In genomic region chr3:34650621-34651361, GRCm38 (mm10) we compare ENCODE assay signal across 8 mouse cellular contexts. TPM values are rescaled to one million over a fixed set of nuclear protein-coding genes. Genes with fewer than 3 reads are reported as not detected.
DNase-seq lines count a peak whose midpoint lies in the region; ATAC-seq and TF ChIP-seq lines count a peak whose summit lies in the region.

No protein-coding gene starts in this region.

- no peak overlapping the region for H3K27ac ChIP-seq in kidney, embryonic 15.5 days
- no peak overlapping the region for H3K27ac ChIP-seq in heart, embryonic 14.5 days (replicated peaks in 1 of 2; ENCODE audit: control insufficient read depth in 1 of 2, insufficient read depth in 1 of 2, low read depth in 2 of 2, low read length in 2 of 2)
- no peak overlapping the region for H3K27ac ChIP-seq in liver, embryonic 14.5 days
- peak overlapping the region; percentile 95 for H3K27ac ChIP-seq in stomach, embryonic 16.5 days (ENCODE audit: low read length)

- intact Hi-C loops in left cerebral cortex, postnatal 25 days (cut with DNase I) = no loop called here

- no peak for TF ChIP-seq CTCF in liver, embryonic 14.5 days (IDR thresholded peaks at IDR 0.05; ENCODE audit: low read depth)

- DNase-seq in kidney, postnatal 14 days = no peak
- no peak for DNase-seq in liver, embryonic 14.5 days (ENCODE audit: low read depth in 3 of 3, low spot score in 3 of 3)
- no peak for DNase-seq in spleen, postnatal 14 days (ENCODE audit: low spot score in 2 of 2)
- DNase-seq in left cerebral cortex, postnatal 25 days (ENCODE audit: low spot score in 2 of 2) = no peak

- ATAC-seq in kidney, embryonic 15.5 days (replicated peaks; ENCODE audit: low FRiP score) = peak; percentile 50
- ATAC-seq in common myeloid progenitor, adult 5-6 weeks (replicated peaks; ENCODE audit: low read depth, poor library complexity, severe bottlenecking) = peak; percentile 23
- no peak for ATAC-seq in heart, embryonic 14.5 days (ENCODE audit: insufficient number of reproducible peaks, insufficient read depth, low FRiP score, low read depth)
- ATAC-seq in liver, embryonic 14.5 days (ENCODE audit: insufficient read depth) = no peak
- ATAC-seq in stomach, embryonic 16.5 days (ENCODE audit: insufficient read depth, low FRiP score) = no peak

- H3K4me1 ChIP-seq in kidney, embryonic 15.5 days = peaks cover 33% of the 10 kb centered on the region
- H3K4me1 ChIP-seq in heart, embryonic 14.5 days (ENCODE audit: control insufficient read depth in 2 of 2, insufficient read depth in 2 of 2, low read length in 2 of 2) = peaks cover 8 to 19% of the 10 kb centered on the region in 2 experiments; a peak in 3 of 4 replicates
- H3K4me1 ChIP-seq in liver, embryonic 14.5 days (replicated peaks; ENCODE audit: control insufficient read depth in 2 of 2, insufficient read depth in 2 of 2, low read length in 1 of 2) = no peaks in the 10 kb centered on the region
- H3K4me1 ChIP-seq in stomach, embryonic 16.5 days (ENCODE audit: control insufficient read depth, insufficient read depth, low read length) = 0 out of 2 replicates have a peak, but pooled peaks cover 10% of the 10 kb centered on the region

- peaks cover 93% of the 10 kb centered on the region for H3K27me3 ChIP-seq in kidney, embryonic 15.5 days
- peaks cover 91% of the 10 kb centered on the region for H3K27me3 ChIP-seq in heart, embryonic 14.5 days (ENCODE audit: control insufficient read depth, insufficient read depth, low read length)
- peaks cover 93% of the 10 kb centered on the region for H3K27me3 ChIP-seq in liver, embryonic 14.5 days (ENCODE audit: control insufficient read depth, insufficient read depth, low read length)
- peaks cover 55% of the 10 kb centered on the region for H3K27me3 ChIP-seq in stomach, embryonic 16.5 days (ENCODE audit: control insufficient read depth, insufficient read depth, low read length)

- peak overlapping the region; percentile 42 for H3K4me3 ChIP-seq in kidney, embryonic 15.5 days (replicated peaks)
- peak overlapping the region; percentile 41 to 43 for H3K4me3 ChIP-seq in heart, embryonic 14.5 days (ENCODE audit: control insufficient read depth in 1 of 2, insufficient read depth in 1 of 2, low read depth in 1 of 2, low read length in 2 of 2)
- H3K4me3 ChIP-seq in liver, embryonic 14.5 days (ENCODE audit: insufficient read depth in 1 of 2, low read depth in 2 of 2, low read length in 2 of 2) = no peak overlapping the region
- peak overlapping the region; percentile 54 for H3K4me3 ChIP-seq in stomach, embryonic 16.5 days (replicated peaks; ENCODE audit: low read length)

- H3K9me3 ChIP-seq in kidney, embryonic 15.5 days (replicated peaks) = no peaks in the 10 kb centered on the region
- H3K9me3 ChIP-seq in heart, embryonic 14.5 days (ENCODE audit: control insufficient read depth, low read length) = no peaks in the 10 kb centered on the region
- H3K9me3 ChIP-seq in liver, embryonic 14.5 days (ENCODE audit: control insufficient read depth, low read length) = no peaks in the 10 kb centered on the region
- no peaks in the 10 kb centered on the region for H3K9me3 ChIP-seq in stomach, embryonic 16.5 days (replicated peaks; ENCODE audit: control insufficient read depth, low read length)

- H3K4me2 ChIP-seq in kidney, embryonic 15.5 days = peak overlapping the region; percentile 76
- peak overlapping the region; percentile 71 for H3K4me2 ChIP-seq in heart, embryonic 14.5 days (ENCODE audit: low read length)
- peak overlapping the region; percentile 28; the same call in 1 of the 2 replicates for H3K4me2 ChIP-seq in liver, embryonic 14.5 days (ENCODE audit: low read depth)
- peak overlapping the region; percentile 55 for H3K4me2 ChIP-seq in stomach, embryonic 16.5 days (ENCODE audit: low read depth, low read length)

- H3K9ac ChIP-seq in kidney, embryonic 15.5 days = no peak overlapping the region
- H3K9ac ChIP-seq in heart, embryonic 14.5 days (ENCODE audit: low read length) = 0 out of 2 replicates have a peak overlapping the region, but pooled peaks have one; percentile 45
- no peak overlapping the region for H3K9ac ChIP-seq in liver, embryonic 14.5 days (replicated peaks)
- H3K9ac ChIP-seq in stomach, embryonic 16.5 days (ENCODE audit: low read length) = peak overlapping the region; percentile 83

- WGBS in kidney, embryonic 15.5 days = under 1% methylated on average over 67 of the region's 67 CpGs
- under 1% methylated on average over 67 of the region's 67 CpGs for WGBS in heart, embryonic 14.5 days
- WGBS in liver, embryonic 14.5 days (ENCODE audit: insufficient replicate concordance) = 1% methylated on average over 67 of the region's 67 CpGs
- under 1% methylated on average over 67 of the region's 67 CpGs for WGBS in stomach, embryonic 16.5 days

- H3K36me3 ChIP-seq in kidney, embryonic 15.5 days = no peaks in the 10 kb centered on the region
- no peaks in the 10 kb centered on the region for H3K36me3 ChIP-seq in heart, embryonic 14.5 days (ENCODE audit: control insufficient read depth, insufficient read depth, low read length)
- no peaks in the 10 kb centered on the region for H3K36me3 ChIP-seq in liver, embryonic 14.5 days (replicated peaks; ENCODE audit: control insufficient read depth, insufficient read depth, low read depth)
- H3K36me3 ChIP-seq in stomach, embryonic 16.5 days (ENCODE audit: control insufficient read depth, insufficient read depth, low read length) = no peaks in the 10 kb centered on the region

- no peak for TF ChIP-seq EP300 in liver, embryonic 14.5 days (IDR thresholded peaks at IDR 0.05; ENCODE audit: low read depth)

RNA-seq across cellular contexts. Expression of gene Sox2, which starts 0.6 kb away (rescaled TPM):
- 0.08 and 0.10 TPM in 2 replicates for polyA plus RNA-seq in kidney, embryonic 15.5 days (2015; fragmentation: Nextera tagmentation; extraction: Ambion mirVana)
- not detected in 2 replicates for total RNA-seq in common myeloid progenitor, adult 5-6 weeks (2017)
- 0.24 TPM in 1 of 2 replicates, not detected in the other for polyA plus RNA-seq in heart, embryonic 14.5 days (2014; fragmentation: Nextera tagmentation; extraction: Ambion mirVana)
- 0.06 and 0.18 TPM in 2 replicates for polyA plus RNA-seq in liver, embryonic 14.5 days (2012; rRNA removed)
- not detected in 2 replicates for polyA plus RNA-seq in liver, embryonic 14.5 days (2014; fragmentation: Nextera tagmentation; extraction: Ambion mirVana)
- 7.7 and 8.6 TPM in 2 replicates for polyA plus RNA-seq in stomach, embryonic 16.5 days (2015; fragmentation: Nextera tagmentation; extraction: Ambion mirVana)
- total RNA-seq in left cerebral cortex, postnatal 25 days (2021) = 10 to 100 TPM; 40.5 to 43.8 TPM

Comparison
In these comparisons a context has a peak if more than half of its experiments do, and no peak if none do; other contexts are left out.
1. ATAC-seq: peak in kidney, embryonic 15.5 days (single experiment) and common myeloid progenitor, adult 5-6 weeks (single experiment); none in heart, embryonic 14.5 days (single experiment), liver, embryonic 14.5 days (single experiment) and stomach, embryonic 16.5 days (single experiment).
2. H3K4me3 ChIP-seq: peak in kidney, embryonic 15.5 days (single experiment), heart, embryonic 14.5 days (2 of 2) and stomach, embryonic 16.5 days (single experiment); none in liver, embryonic 14.5 days (0 of 2).
3. H3K9ac ChIP-seq: peak in heart, embryonic 14.5 days (single experiment) and stomach, embryonic 16.5 days (single experiment); none in kidney, embryonic 15.5 days (single experiment) and liver, embryonic 14.5 days (single experiment).
4. Peak in every context shown above with its lines, with median percentiles within 50 percentile points of each other: H3K4me2 ChIP-seq.